ENCODE assay signal across 20 mouse cellular contexts in the genomic region with DNA sequence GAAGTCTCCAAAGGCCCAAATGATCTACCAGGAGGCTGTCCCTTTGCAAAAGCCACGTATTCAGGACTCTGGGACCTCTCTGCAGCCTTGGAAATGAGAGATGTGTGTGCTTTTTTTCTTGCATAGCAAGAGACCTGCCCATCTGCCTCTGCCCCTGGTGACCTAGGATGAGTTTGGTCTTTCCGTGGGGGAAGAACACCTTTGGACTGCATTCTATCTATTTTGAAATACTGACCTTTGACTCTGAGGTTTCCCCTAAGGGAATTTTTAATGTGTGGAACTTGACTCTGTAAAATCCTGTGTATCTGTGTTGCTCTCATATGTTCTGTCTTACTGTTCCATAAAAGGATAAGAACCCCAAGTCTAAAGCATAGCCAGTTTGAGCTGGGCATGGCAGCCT. TPM values are rescaled to one million over a fixed set of nuclear protein-coding genes. Genes with fewer than 3 reads are reported as not detected.
A peak's percentile ranks its signal among the peaks of the same experiment; 100 is the strongest.
DNase-seq lines count a peak whose midpoint lies in the region; ATAC-seq and TF ChIP-seq lines count a peak whose summit lies in the region.
"Had no signal": no experiment of that assay in that cellular context is flagged by ENCODE, and none has a peak within 500 bp of the region (broad histone marks: within the 10 kb centered on the region; RNA-seq: fewer than 3 reads in every experiment).

No protein-coding gene starts in this region.

- no peak for TF ChIP-seq CTCF in intestine, postnatal 0 days (IDR thresholded peaks at IDR 0.05; ENCODE audit: low read depth)

- no peak for DNase-seq in forebrain, embryonic 10.5 days (ENCODE audit: extremely low spot score, low spot score)
- DNase-seq in liver, embryonic 11.5 days (ENCODE audit: low spot score) = no peak
- DNase-seq in ovary, postnatal 14 days (ENCODE audit: low spot score) = no peak
- DNase-seq: adrenal gland, postnatal 10 days; B cell, adult 2 months; cerebellum, adult 11-12 months; cerebellum, adult 9-10 months; cerebellum, postnatal 25 days; forebrain, postnatal 0 days; gastrocnemius, postnatal 14 days had no signal

- peak overlapping the region; percentile 80 for H3K27ac ChIP-seq in forebrain, embryonic 10.5 days
- H3K27ac ChIP-seq in forebrain, embryonic 15.5 days (replicated peaks) = no peak overlapping the region
- H3K27ac ChIP-seq in intestine, postnatal 0 days (ENCODE audit: low read depth, low read length) = peak overlapping the region; percentile 15; the same call in 1 of the 2 replicates
- no peak overlapping the region for H3K27ac ChIP-seq in intestine, embryonic 15.5 days
- peak overlapping the region; percentile 55 for H3K27ac ChIP-seq in liver, embryonic 16.5 days (ENCODE audit: low read length)
- no peak overlapping the region for H3K27ac ChIP-seq in liver, embryonic 11.5 days (ENCODE audit: low read depth, low read length)
- H3K27ac ChIP-seq: embryonic facial prominence, embryonic 12.5 days; forebrain, embryonic 12.5 days; hindbrain, embryonic 15.5 days had no signal

- WGBS in forebrain, embryonic 10.5 days = 62% methylated on average over 2 of the region's 2 CpGs
- 76% methylated on average over 2 of the region's 2 CpGs for WGBS in forebrain, embryonic 15.5 days
- 54% methylated on average over 2 of the region's 2 CpGs for WGBS in intestine, postnatal 0 days
- WGBS in intestine, embryonic 15.5 days = 63% methylated on average over 2 of the region's 2 CpGs
- WGBS in liver, embryonic 16.5 days (ENCODE audit: insufficient replicate concordance) = 49% methylated on average over 2 of the region's 2 CpGs
- WGBS in liver, embryonic 11.5 days = 51% methylated on average over 2 of the region's 2 CpGs

- H3K4me1 ChIP-seq in forebrain, embryonic 10.5 days = peaks cover 86% of the 10 kb centered on the region
- peaks cover 10% of the 10 kb centered on the region for H3K4me1 ChIP-seq in forebrain, embryonic 15.5 days
- H3K4me1 ChIP-seq in intestine, postnatal 0 days (replicated peaks; ENCODE audit: control insufficient read depth, insufficient read depth, low read length) = 0 out of 2 replicates have a peak, but pooled peaks cover 3% of the 10 kb centered on the region
- peaks cover 29% of the 10 kb centered on the region; the same call in 1 of the 2 replicates for H3K4me1 ChIP-seq in intestine, embryonic 15.5 days (replicated peaks)
- peaks cover 9% of the 10 kb centered on the region for H3K4me1 ChIP-seq in liver, embryonic 16.5 days (ENCODE audit: control insufficient read depth, low read depth, low read length)
- peaks cover 14% of the 10 kb centered on the region for H3K4me1 ChIP-seq in liver, embryonic 11.5 days (replicated peaks; ENCODE audit: control insufficient read depth, insufficient read depth, low read length)

- H3K4me3 ChIP-seq in forebrain, embryonic 10.5 days = no peak overlapping the region
- no peak overlapping the region for H3K4me3 ChIP-seq in forebrain, embryonic 15.5 days
- no peak overlapping the region for H3K4me3 ChIP-seq in intestine, postnatal 0 days (ENCODE audit: low read depth, low read length)
- no peak overlapping the region for H3K4me3 ChIP-seq in intestine, embryonic 15.5 days (replicated peaks)
- H3K4me3 ChIP-seq in liver, embryonic 16.5 days (ENCODE audit: low read depth, low read length) = no peak overlapping the region
- H3K4me3 ChIP-seq in liver, embryonic 11.5 days (ENCODE audit: low read depth, low read length) = no peak overlapping the region
- H3K4me3 ChIP-seq: embryonic facial prominence, embryonic 12.5 days; forebrain, embryonic 12.5 days; heart, embryonic 15.5 days; hindbrain, embryonic 15.5 days had no signal

- no peak for ATAC-seq in forebrain, embryonic 15.5 days (replicated peaks)
- no peak for ATAC-seq in intestine, postnatal 0 days
- ATAC-seq in intestine, embryonic 15.5 days = no peak
- ATAC-seq in liver, embryonic 16.5 days (ENCODE audit: low read depth) = no peak
- no peak for ATAC-seq in liver, embryonic 11.5 days (replicated peaks; ENCODE audit: low FRiP score)
- ATAC-seq: CD4-positive, CD25-positive, alpha-beta regulatory T cell, adult 4 months; forebrain, postnatal 0 days had no signal

- H3K9ac ChIP-seq in forebrain, embryonic 15.5 days (replicated peaks) = no peak overlapping the region
- no peak overlapping the region for H3K9ac ChIP-seq in intestine, postnatal 0 days (ENCODE audit: low read depth, low read length)
- H3K9ac ChIP-seq in intestine, embryonic 15.5 days = no peak overlapping the region
- H3K9ac ChIP-seq in liver, embryonic 16.5 days (ENCODE audit: low read depth, low read length) = no peak overlapping the region
- H3K9ac ChIP-seq in liver, embryonic 11.5 days (ENCODE audit: low read depth, low read length) = no peak overlapping the region
- H3K9ac ChIP-seq: embryonic facial prominence, embryonic 12.5 days; forebrain, embryonic 12.5 days; forebrain, postnatal 0 days; heart, embryonic 15.5 days; hindbrain, embryonic 15.5 days had no signal

- no peaks in the 10 kb centered on the region for H3K9me3 ChIP-seq in forebrain, embryonic 10.5 days
- no peaks in the 10 kb centered on the region for H3K9me3 ChIP-seq in forebrain, embryonic 15.5 days
- no peaks in the 10 kb centered on the region for H3K9me3 ChIP-seq in intestine, postnatal 0 days (ENCODE audit: control insufficient read depth)
- H3K9me3 ChIP-seq in intestine, embryonic 15.5 days = no peaks in the 10 kb centered on the region
- H3K9me3 ChIP-seq in liver, embryonic 16.5 days (replicated peaks; ENCODE audit: control insufficient read depth, low read length) = no peaks in the 10 kb centered on the region
- no peaks in the 10 kb centered on the region for H3K9me3 ChIP-seq in liver, embryonic 11.5 days (ENCODE audit: control insufficient read depth, low read length)
- H3K9me3 ChIP-seq: embryonic facial prominence, embryonic 12.5 days; forebrain, embryonic 12.5 days; G1E; heart, embryonic 15.5 days; hindbrain, embryonic 15.5 days had no signal

- H3K4me2 ChIP-seq in forebrain, embryonic 15.5 days (replicated peaks) = no peak overlapping the region
- no peak overlapping the region for H3K4me2 ChIP-seq in intestine, postnatal 0 days (replicated peaks; ENCODE audit: low read depth)
- no peak overlapping the region for H3K4me2 ChIP-seq in intestine, embryonic 15.5 days (replicated peaks)
- H3K4me2 ChIP-seq in liver, embryonic 16.5 days (ENCODE audit: low read depth, low read length) = no peak overlapping the region
- H3K4me2 ChIP-seq in liver, embryonic 11.5 days = no peak overlapping the region
- H3K4me2 ChIP-seq: embryonic facial prominence, embryonic 12.5 days; heart, embryonic 15.5 days; hindbrain, embryonic 15.5 days had no signal

- peaks cover 33% of the 10 kb centered on the region for H3K27me3 ChIP-seq in forebrain, embryonic 10.5 days (ENCODE audit: poor library complexity, severe bottlenecking)
- H3K27me3 ChIP-seq in forebrain, embryonic 15.5 days = peaks cover 10% of the 10 kb centered on the region; the same call in 1 of the 2 replicates
- H3K27me3 ChIP-seq in intestine, postnatal 0 days (replicated peaks; ENCODE audit: control insufficient read depth, insufficient read depth, low read length) = no peaks in the 10 kb centered on the region
- no peaks in the 10 kb centered on the region for H3K27me3 ChIP-seq in intestine, embryonic 15.5 days (replicated peaks)
- peaks cover 12% of the 10 kb centered on the region for H3K27me3 ChIP-seq in liver, embryonic 16.5 days (ENCODE audit: control insufficient read depth, insufficient read depth, low read depth, low read length)
- no peaks in the 10 kb centered on the region; the same call in 1 of the 2 replicates for H3K27me3 ChIP-seq in liver, embryonic 11.5 days (replicated peaks; ENCODE audit: control insufficient read depth, insufficient read depth, low read length)
- H3K27me3 ChIP-seq: heart, embryonic 15.5 days had no signal

- no peaks in the 10 kb centered on the region for H3K36me3 ChIP-seq in forebrain, embryonic 10.5 days (replicated peaks)
- no peaks in the 10 kb centered on the region for H3K36me3 ChIP-seq in forebrain, embryonic 15.5 days
- no peaks in the 10 kb centered on the region for H3K36me3 ChIP-seq in intestine, postnatal 0 days (ENCODE audit: control insufficient read depth, insufficient read depth)
- no peaks in the 10 kb centered on the region for H3K36me3 ChIP-seq in intestine, embryonic 15.5 days
- H3K36me3 ChIP-seq in liver, embryonic 16.5 days (ENCODE audit: control insufficient read depth, insufficient read depth) = no peaks in the 10 kb centered on the region
- no peaks in the 10 kb centered on the region for H3K36me3 ChIP-seq in liver, embryonic 11.5 days (ENCODE audit: control insufficient read depth, insufficient read depth, low read length)
- H3K36me3 ChIP-seq: embryonic facial prominence, embryonic 12.5 days; forebrain, embryonic 12.5 days; G1E; heart, embryonic 15.5 days; hindbrain, embryonic 15.5 days had no signal

RNA-seq across cellular contexts. Expression of gene Tdrd7, which starts 3.9 kb away (rescaled TPM):
- 9.1 and 9.3 TPM in 2 replicates for polyA plus RNA-seq in forebrain, embryonic 10.5 days (2016; fragmentation: Nextera tagmentation; extraction: Ambion mirVana)
- polyA plus RNA-seq in forebrain, embryonic 15.5 days (2015; fragmentation: Nextera tagmentation; extraction: Ambion mirVana) = 14.6 and 17.3 TPM in 2 replicates
- 43.3 and 47.8 TPM in 2 replicates for polyA plus RNA-seq in intestine, postnatal 0 days (2015; fragmentation: Nextera tagmentation; extraction: Ambion mirVana)
- polyA plus RNA-seq in intestine, embryonic 15.5 days (2015; fragmentation: Nextera tagmentation; extraction: Ambion mirVana) = 27.1 and 29.0 TPM in 2 replicates
- polyA plus RNA-seq in liver, embryonic 16.5 days (2015; fragmentation: Nextera tagmentation; extraction: Ambion mirVana) = 11.9 and 12.1 TPM in 2 replicates
- 6.1 and 7.9 TPM in 2 replicates for polyA plus RNA-seq in liver, embryonic 11.5 days (2014; fragmentation: Nextera tagmentation; extraction: Ambion mirVana)

Comparison
In these comparisons a context has a peak if more than half of its experiments do, and no peak if none do; other contexts are left out.
1. H3K27ac ChIP-seq: peak in forebrain, embryonic 10.5 days (single experiment), intestine, postnatal 0 days (single experiment) and liver, embryonic 16.5 days (single experiment); none in forebrain, embryonic 15.5 days (single experiment), intestine, embryonic 15.5 days (single experiment) and liver, embryonic 11.5 days (single experiment).